Mouse (Mus musculus) heart, embryonic 16.5 days (tissue): ENCODE measurements around the gene Nme3. TPM values are rescaled to one million over a fixed set of nuclear protein-coding genes. Genes with fewer than 3 reads are reported as not detected.

Source experiments
- ATAC-seq: fragments of 200-750 bp; cut with Nextera tagmentation; replicated peaks from 2 replicates; pipeline ENCODE4 v1.8.0; 2017; ENCODE audit warnings: moderate number of reproducible peaks; ENCODE audit not compliant: insufficient read depth, low FRiP score; ENCODE audit errors: extremely low read depth
- H3K27ac ChIP-seq: fragments of 300-500 bp; sonication (generic); 2 replicates; pipeline ENCODE4 v1.5.1; 2014; ENCODE audit warnings: mild to moderate bottlenecking, low read length, control low read depth, moderate library complexity
- H3K27me3 ChIP-seq: fragments of 300-500 bp; sonication (generic); 2 replicates; pipeline ENCODE4 v1.6.1; 2014; ENCODE audit warnings: low read length, mixed read lengths; ENCODE audit not compliant: control insufficient read depth, insufficient read depth
- H3K36me3 ChIP-seq: fragments of 300-500 bp; sonication (generic); 2 replicates; pipeline ENCODE4 v1.6.1; 2014; ENCODE audit not compliant: control insufficient read depth, insufficient read depth
- H3K4me1 ChIP-seq: fragments of 300-500 bp; sonication (generic); 2 replicates; pipeline ENCODE4 v1.6.1; 2014; ENCODE audit warnings: low read length, mixed read lengths; ENCODE audit not compliant: control insufficient read depth, insufficient read depth
- H3K4me2 ChIP-seq: fragments of 300-500 bp; sonication (generic); 2 replicates; pipeline ENCODE4 v1.6.1; 2014; ENCODE audit warnings: low read depth, mild to moderate bottlenecking, control low read depth, low read length
- H3K4me3 ChIP-seq: fragments of 300-500 bp; sonication (generic); 2 replicates; pipeline ENCODE4 v1.5.1; 2014; ENCODE audit warnings: mild to moderate bottlenecking, control low read depth, low read length
- H3K9ac ChIP-seq: fragments of 300-500 bp; sonication (generic); 2 replicates; pipeline ENCODE4 v1.6.1; 2014; ENCODE audit warnings: low read length, control low read depth
- H3K9me3 ChIP-seq: fragments of 300-500 bp; sonication (generic); replicated peaks from 2 replicates; pipeline ENCODE4 v1.6.1; 2016; ENCODE audit warnings: low read length; ENCODE audit not compliant: control insufficient read depth
- WGBS: fragments of 180-500 bp; shearing (Covaris S2); extraction: QIAGEN DNeasy Blood & Tissue Kit; methylation state at CpG from one replicate; pipeline ENCODE4 v1.1.7; 2014; 5-methylcytosine and 5-hydroxymethylcytosine counted together
- polyA plus RNA-seq: library from polyadenylated mRNA; unstranded; fragments of >200 nt; fragmentation: Nextera tagmentation; extraction: Ambion mirVana; gene quantifications from 2 replicates; pipeline ENCODE4 v1.2.1, GENCODE M21; 2015

Nme3 gene
- polyA plus RNA-seq, result 38.2 and 42.1 TPM in 2 replicates

- H3K36me3 ChIP-seq, result peaks cover 38% of the 10 kb centered on the region
- H3K4me2 ChIP-seq, result peak within 1 kb of the TSS; percentile 99
- H3K4me1 ChIP-seq, result peaks cover 30% of the 10 kb centered on the region
- H3K9ac ChIP-seq, result peak within 1 kb of the TSS; percentile 92
- ATAC-seq, result peak; percentile 59
- no peaks in the 10 kb centered on the region for H3K9me3 ChIP-seq
- H3K27ac ChIP-seq, result peak within 1 kb of the TSS; percentile 94
- H3K27me3 ChIP-seq, result no peaks in the 10 kb centered on the region
- H3K4me3 ChIP-seq, result peak within 1 kb of the TSS; percentile 90
- WGBS, result 2% methylated on average over 50 of the region's 50 CpGs
These were observed at the start of gene Nme3 for GRCm38 (mm10) chr17:24896241-24896992. Gene Nme3 (plus strand): TSS chr17:24896500.

DNA sequence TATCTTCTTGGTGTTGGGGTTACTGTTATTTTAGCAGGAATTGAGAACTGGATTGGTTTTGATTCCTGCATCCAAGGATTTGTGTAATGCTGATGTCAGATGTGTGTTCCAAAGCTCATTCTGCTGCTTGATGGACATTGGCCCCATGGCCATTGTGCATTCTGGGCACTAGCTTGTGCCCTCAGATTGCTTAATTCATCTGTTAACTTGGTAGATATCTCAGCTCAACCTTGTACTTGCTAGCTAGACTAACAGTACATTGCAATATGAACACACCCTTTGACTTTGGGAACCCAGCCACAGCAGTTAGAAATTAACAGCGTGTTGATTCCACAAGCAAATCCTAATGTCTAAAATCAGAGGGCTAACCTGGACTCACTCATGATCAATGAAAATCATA, 48.9 kb upstream of the Nme3 start:
- Histone ChIP-seq H3K4me1 (peaks cover 20% of the 10 kb centered on the region), H3K4me2 (no peak overlapping the region), H3K9me3 (no peaks in the 10 kb centered on the region), H3K4me3 (no peak overlapping the region), H3K36me3 (no peaks in the 10 kb centered on the region), H3K27ac (no peak overlapping the region), H3K9ac (no peak overlapping the region), H3K27me3 (no peaks in the 10 kb centered on the region; the same call in 1 of the 2 replicates)
- ATAC-seq, result no peak
- 98% methylated on average over 1 of the region's 1 CpGs for WGBS

- H3K27ac ChIP-seq, result peak overlapping the region; percentile 72
These were observed 47.7 kb upstream of the Nme3 start for GRCm38 (mm10) chr17:24848600-24849031.

DNA sequence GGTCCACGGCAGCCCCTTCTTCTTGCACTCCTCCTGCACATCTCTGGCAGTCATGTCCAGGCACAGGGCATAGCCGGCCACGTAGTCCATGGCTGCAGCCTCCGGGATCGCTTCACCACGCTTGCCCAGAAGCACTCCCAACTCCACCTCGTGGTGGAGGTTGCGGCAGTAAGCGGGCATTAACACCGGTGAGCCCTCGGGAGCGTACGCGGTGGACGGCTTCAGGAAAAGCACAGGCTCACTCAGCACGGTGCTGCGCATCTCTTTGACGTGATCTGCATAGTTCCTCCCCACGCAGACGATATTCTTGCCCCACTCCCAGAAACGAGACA, 46.6 kb upstream of the Nme3 start:
- peaks cover 18% of the 10 kb centered on the region for H3K4me1 ChIP-seq
- WGBS, result under 1% methylated on average over 21 of the region's 21 CpGs
- ATAC-seq, result peak; percentile 51
- peak overlapping the region; percentile 95 for H3K27ac ChIP-seq
- H3K4me2 ChIP-seq, result peak overlapping the region; percentile 84
- peak overlapping the region; percentile 83 for H3K9ac ChIP-seq
- no peaks in the 10 kb centered on the region for H3K9me3 ChIP-seq
- H3K36me3 ChIP-seq, result peaks cover 6% of the 10 kb centered on the region; the same call in 1 of the 2 replicates
- H3K27me3 ChIP-seq, result no peaks in the 10 kb centered on the region; the same call in 1 of the 2 replicates
- H3K4me3 ChIP-seq, result peak overlapping the region; percentile 84

More at GRCm38 (mm10) chr17:24848600-24849031, 47.7 kb upstream of the Nme3 start:
- H3K36me3 ChIP-seq, result peaks cover 5% of the 10 kb centered on the region; the same call in 1 of the 2 replicates
- peak overlapping the region; percentile 83 for H3K9ac ChIP-seq
- peaks cover 20% of the 10 kb centered on the region for H3K4me1 ChIP-seq
- no peaks in the 10 kb centered on the region for H3K9me3 ChIP-seq
- peak overlapping the region; percentile 84 for H3K4me2 ChIP-seq
- ATAC-seq, result no peak
- no peaks in the 10 kb centered on the region; the same call in 1 of the 2 replicates for H3K27me3 ChIP-seq
- H3K4me3 ChIP-seq, result peak overlapping the region; percentile 46

DNA sequence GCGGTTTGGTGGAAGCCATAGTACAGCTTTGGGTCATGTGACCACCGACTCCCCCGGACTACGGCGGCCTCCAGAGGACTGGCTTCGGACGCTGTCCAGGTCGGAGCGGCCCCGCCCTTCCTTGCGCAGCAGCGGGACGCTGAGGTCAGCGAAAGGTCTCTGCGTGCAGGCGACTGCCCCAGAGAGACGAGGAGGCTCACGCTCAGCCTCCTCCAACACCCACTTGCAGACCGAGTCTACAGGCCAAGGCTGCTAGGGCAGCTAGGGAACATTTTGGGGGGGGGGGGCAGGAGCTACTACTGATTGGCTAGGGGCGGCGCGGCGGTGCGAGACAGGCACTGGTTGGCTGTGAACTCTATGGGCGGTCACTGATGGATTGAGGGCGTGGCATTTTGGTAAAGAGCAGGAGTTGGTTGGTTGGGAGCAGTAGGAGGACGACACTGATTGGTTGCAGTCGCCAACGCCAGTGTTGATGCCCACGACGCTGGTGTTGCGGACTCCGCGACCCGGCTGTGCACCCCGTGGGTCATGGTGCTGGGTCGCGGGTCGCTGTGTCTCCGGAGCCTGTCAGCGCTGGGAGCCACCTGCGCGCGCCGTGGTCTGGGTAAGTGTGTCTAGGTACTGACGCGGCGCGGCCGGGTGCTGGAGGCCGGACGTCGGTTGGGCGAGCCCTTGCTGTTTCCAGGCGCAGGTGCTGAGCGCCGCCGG, 46.1 kb upstream of the Nme3 start, which contains the start of gene Fahd1:
Gene Fahd1 (minus strand): TSS at position 300 of the 708 bp plus-strand sequence.
- peak; percentile 97 for ATAC-seq
- H3K9me3 ChIP-seq, result no peaks in the 10 kb centered on the region
- peak within 1 kb of the TSS; percentile 83 for H3K9ac ChIP-seq
- H3K27me3 ChIP-seq, result no peaks in the 10 kb centered on the region; the same call in 1 of the 2 replicates
- peaks cover 6% of the 10 kb centered on the region; the same call in 1 of the 2 replicates for H3K36me3 ChIP-seq
- peak within 1 kb of the TSS; percentile 84 for H3K4me2 ChIP-seq
- H3K27ac ChIP-seq, result peak within 1 kb of the TSS; percentile 95
- H3K4me1 ChIP-seq, result peaks cover 14% of the 10 kb centered on the region
- under 1% methylated on average over 58 of the region's 58 CpGs for WGBS
- H3K4me3 ChIP-seq, result peak within 1 kb of the TSS; percentile 84

DNA sequence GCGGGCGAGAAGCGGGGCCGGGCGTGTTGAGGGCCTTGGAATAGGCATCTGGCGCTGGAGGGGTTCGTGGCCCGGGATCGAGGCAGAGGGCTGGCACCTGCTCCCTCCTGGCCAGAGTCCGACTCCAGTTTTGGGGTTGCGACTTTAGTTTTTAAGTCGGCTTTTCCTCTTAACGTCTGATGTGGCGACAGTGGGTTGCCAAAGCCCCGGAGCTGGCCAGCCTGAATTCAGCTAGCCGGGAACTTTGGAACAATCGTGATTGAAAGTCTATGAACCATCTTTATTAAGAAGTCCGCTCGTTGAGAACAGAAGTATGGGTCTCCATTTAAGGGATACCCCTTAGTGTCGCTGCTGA, 45.5 kb upstream of the Nme3 start:
- Histone ChIP-seq H3K9me3 (no peaks in the 10 kb centered on the region), H3K4me2 (peak overlapping the region; percentile 84), H3K27ac (peak overlapping the region; percentile 95), H3K36me3 (peaks cover 6% of the 10 kb centered on the region; the same call in 1 of the 2 replicates), H3K4me1 (peaks cover 14% of the 10 kb centered on the region), H3K27me3 (no peaks in the 10 kb centered on the region; the same call in 1 of the 2 replicates), H3K4me3 (peak overlapping the region; percentile 84), H3K9ac (peak overlapping the region; percentile 78)
- WGBS, result 2% methylated on average over 20 of the region's 20 CpGs
- no peak for ATAC-seq

- 77% methylated on average over 10 of the region's 10 CpGs for WGBS
- no peaks in the 10 kb centered on the region for H3K9me3 ChIP-seq
- H3K27me3 ChIP-seq, result no peaks in the 10 kb centered on the region; the same call in 1 of the 2 replicates
- H3K4me1 ChIP-seq, result peaks cover 14% of the 10 kb centered on the region
- H3K27ac ChIP-seq, result no peak overlapping the region
- peaks cover 6% of the 10 kb centered on the region; the same call in 1 of the 2 replicates for H3K36me3 ChIP-seq
- ATAC-seq, result no peak
- H3K4me2 ChIP-seq, result peak overlapping the region; percentile 84
- peak overlapping the region; percentile 78; the same call in 1 of the 2 replicates for H3K9ac ChIP-seq
- peak overlapping the region; percentile 84 for H3K4me3 ChIP-seq
These were observed 44.7 kb upstream of the Nme3 start for GRCm38 (mm10) chr17:24851381-24852125.

GRCm38 (mm10) chr17:24855838-24856464, 40.3 kb upstream of the Nme3 start:
- Histone ChIP-seq H3K27me3 (no peaks in the 10 kb centered on the region; the same call in 1 of the 2 replicates), H3K9ac (no peak overlapping the region), H3K27ac (no peak overlapping the region), H3K9me3 (no peaks in the 10 kb centered on the region), H3K36me3 (peaks cover 12% of the 10 kb centered on the region; the same call in 1 of the 2 replicates), H3K4me1 (peaks cover 6% of the 10 kb centered on the region; the same call in 1 of the 2 replicates), H3K4me2 (no peak overlapping the region), H3K4me3 (no peak overlapping the region)
- 77% methylated on average over 3 of the region's 3 CpGs for WGBS
- ATAC-seq, result no peak
